Mouse (Mus musculus) hindbrain, embryonic 14.5 days (tissue): ENCODE results near the gene 9330182L06Rik. TPM values are rescaled to one million over a fixed set of nuclear protein-coding genes. Genes with fewer than 3 reads are reported as not detected.
A peak's percentile ranks its signal among the peaks of the same experiment; 100 is the strongest.

Experiments
- ATAC-seq: fragments of 200-750 bp; cut with Nextera tagmentation; 2 replicates; pipeline ENCODE4 v1.8.0; 2017; ENCODE audit warnings: moderate number of reproducible peaks, mild to moderate bottlenecking, moderate TSS enrichment, moderate library complexity; ENCODE audit not compliant: low FRiP score
- DNase-seq: peaks from one replicate; pipeline ENCODE4 v3.0.0-alpha.2; 2015; ENCODE audit warnings: low spot score
- H3K27ac ChIP-seq: fragments of 300-500 bp; sonication (generic); 2 replicates; pipeline ENCODE4 v1.5.1; 2014; ENCODE audit warnings: mild to moderate bottlenecking, moderate library complexity
- H3K27me3 ChIP-seq: fragments of 300-500 bp; sonication (generic); 2 replicates; pipeline ENCODE4 v1.6.1; 2014; ENCODE audit warnings: mild to moderate bottlenecking, low read length, mixed read lengths; ENCODE audit not compliant: control insufficient read depth, insufficient read depth
- H3K36me3 ChIP-seq: fragments of 300-500 bp; sonication (generic); replicated peaks from 2 replicates; pipeline ENCODE4 v1.6.1; 2014; ENCODE audit not compliant: control insufficient read depth, insufficient read depth
- H3K4me1 ChIP-seq: fragments of 300-500 bp; sonication (generic); replicated peaks from 2 replicates; pipeline ENCODE4 v1.6.1; 2014; ENCODE audit warnings: antibody characterized with exemption, low read length, mixed read lengths; ENCODE audit not compliant: control insufficient read depth, insufficient read depth
- H3K4me2 ChIP-seq: fragments of 300-500 bp; sonication (generic); replicated peaks from 2 replicates; pipeline ENCODE4 v1.6.1; 2014; ENCODE audit warnings: mild to moderate bottlenecking, moderate library complexity
- H3K4me3 ChIP-seq: fragments of 300-500 bp; sonication (generic); replicated peaks from 2 replicates; pipeline ENCODE4 v1.5.1; 2014; ENCODE audit warnings: mild to moderate bottlenecking, low read length
- H3K9ac ChIP-seq: fragments of 300-500 bp; sonication (generic); 2 replicates; pipeline ENCODE4 v1.6.1; 2014
- H3K9me3 ChIP-seq: fragments of 300-500 bp; sonication (generic); 2 replicates; pipeline ENCODE4 v1.6.1; 2016; ENCODE audit warnings: low read length; ENCODE audit not compliant: control insufficient read depth
- WGBS: fragments of 180-500 bp; shearing (Covaris S2); extraction: QIAGEN DNeasy Blood & Tissue Kit; methylation state at CpG from one replicate; pipeline ENCODE4 v1.1.7; 2014; 5-methylcytosine and 5-hydroxymethylcytosine counted together
- polyA plus RNA-seq: library from polyadenylated mRNA; unstranded; fragments of >200 nt; fragmentation: Nextera tagmentation; extraction: Ambion mirVana; gene quantifications from 2 replicates; pipeline ENCODE4 v1.2.1, GENCODE M21; 2014

Gene 9330182L06Rik
- polyA plus RNA-seq, 1 experiment from 2014 or later = 39.9 TPM

GRCm38 (mm10) chr5:9352646-9353045, 86.7 kb downstream of the 9330182L06Rik start:
- DNase-seq = no peak
- no peaks in the 10 kb centered on the region for H3K36me3 ChIP-seq
- no peak for ATAC-seq
- H3K4me3 ChIP-seq = no peak overlapping the region
- no peaks in the 10 kb centered on the region for H3K9me3 ChIP-seq
- H3K27me3 ChIP-seq = no peaks in the 10 kb centered on the region
- H3K4me1 ChIP-seq = no peaks in the 10 kb centered on the region
- no peak overlapping the region for H3K4me2 ChIP-seq
- no peak overlapping the region for H3K9ac ChIP-seq
- WGBS = 39% methylated on average over 1 of the region's 1 CpGs
- no peak overlapping the region for H3K27ac ChIP-seq

GRCm38 (mm10) chr5:9354257-9354656, 88.3 kb downstream of the 9330182L06Rik start:
- WGBS = 89% methylated on average over 1 of the region's 1 CpGs
- ATAC-seq = no peak

GRCm38 (mm10) chr5:9358076-9358475, 92.2 kb downstream of the 9330182L06Rik start:
- no peaks in the 10 kb centered on the region for H3K9me3 ChIP-seq
- H3K27ac ChIP-seq = peak overlapping the region; percentile 66
- no peak overlapping the region for H3K4me2 ChIP-seq
- no peaks in the 10 kb centered on the region for H3K36me3 ChIP-seq
- no peak overlapping the region for H3K4me3 ChIP-seq
- peaks cover 12% of the 10 kb centered on the region; the same call in 1 of the 2 replicates for H3K4me1 ChIP-seq
- H3K27me3 ChIP-seq = no peaks in the 10 kb centered on the region
- H3K9ac ChIP-seq = no peak overlapping the region
- ATAC-seq (peak; percentile 56; the same call in 1 of the 2 replicates), DNase-seq (peak; percentile 46)
- 16% methylated on average over 2 of the region's 2 CpGs for WGBS

More at GRCm38 (mm10) chr5:9354257-9354656, 88.3 kb downstream of the 9330182L06Rik start:
- Histone ChIP-seq H3K36me3 (no peaks in the 10 kb centered on the region), H3K4me1 (peaks cover 12% of the 10 kb centered on the region; the same call in 1 of the 2 replicates), H3K27ac (no peak overlapping the region), H3K27me3 (no peaks in the 10 kb centered on the region), H3K9ac (no peak overlapping the region), H3K4me2 (no peak overlapping the region), H3K4me3 (no peak overlapping the region), H3K9me3 (no peaks in the 10 kb centered on the region)
- no peak for DNase-seq

GRCm38 (mm10) chr5:9361982-9362661, 96.2 kb downstream of the 9330182L06Rik start:
- no peak overlapping the region for H3K9ac ChIP-seq
- no peak overlapping the region for H3K27ac ChIP-seq
- H3K9me3 ChIP-seq = no peaks in the 10 kb centered on the region
- peaks cover 19% of the 10 kb centered on the region; the same call in 1 of the 2 replicates for H3K4me1 ChIP-seq
- ATAC-seq (no peak), DNase-seq (no peak)
- 85% methylated on average over 7 of the region's 7 CpGs for WGBS
- no peak overlapping the region for H3K4me3 ChIP-seq
- H3K36me3 ChIP-seq = no peaks in the 10 kb centered on the region
- H3K4me2 ChIP-seq = no peak overlapping the region
- H3K27me3 ChIP-seq = no peaks in the 10 kb centered on the region

- Histone ChIP-seq H3K36me3 (no peaks in the 10 kb centered on the region), H3K27ac (no peak overlapping the region), H3K9ac (no peak overlapping the region), H3K4me2 (no peak overlapping the region), H3K27me3 (no peaks in the 10 kb centered on the region), H3K9me3 (no peaks in the 10 kb centered on the region), H3K4me3 (no peak overlapping the region), H3K4me1 (0 out of 2 replicates have a peak, but pooled peaks cover 6% of the 10 kb centered on the region)
- 50% methylated on average over 1 of the region's 1 CpGs for WGBS
- DNase-seq (no peak), ATAC-seq (no peak)
Measured at GRCm38 (mm10) chr5:9364937-9365336, 99.0 kb downstream of the 9330182L06Rik start.

GRCm38 (mm10) chr5:9367920-9368692, 102.2 kb downstream of the 9330182L06Rik start:
- 58% methylated on average over 11 of the region's 11 CpGs for WGBS
- H3K27ac ChIP-seq = no peak overlapping the region
- DNase-seq (no peak), ATAC-seq (no peak)
- no peak overlapping the region for H3K4me2 ChIP-seq
- H3K9me3 ChIP-seq = no peaks in the 10 kb centered on the region
- H3K36me3 ChIP-seq = no peaks in the 10 kb centered on the region
- H3K4me1 ChIP-seq = 0 out of 2 replicates have a peak, but pooled peaks cover 6% of the 10 kb centered on the region
- H3K4me3 ChIP-seq = no peak overlapping the region
- no peak overlapping the region for H3K9ac ChIP-seq
- no peaks in the 10 kb centered on the region for H3K27me3 ChIP-seq

- 92% methylated on average over 3 of the region's 3 CpGs for WGBS
- DNase-seq = no peak
Measured at GRCm38 (mm10) chr5:9371127-9371526, 105.2 kb downstream of the 9330182L06Rik start.

GRCm38 (mm10) chr5:9373341-9373740, 107.4 kb downstream of the 9330182L06Rik start:
- no peak for ATAC-seq
- no peaks in the 10 kb centered on the region for H3K4me1 ChIP-seq
- no peak overlapping the region for H3K4me2 ChIP-seq
- no peaks in the 10 kb centered on the region for H3K36me3 ChIP-seq
- WGBS = 89% methylated on average over 4 of the region's 4 CpGs
- H3K4me3 ChIP-seq = no peak overlapping the region
- H3K9me3 ChIP-seq = no peaks in the 10 kb centered on the region
- H3K27ac ChIP-seq = no peak overlapping the region
- DNase-seq = no peak
- H3K27me3 ChIP-seq = no peaks in the 10 kb centered on the region
- H3K9ac ChIP-seq = no peak overlapping the region

More at GRCm38 (mm10) chr5:9371127-9371526, 105.2 kb downstream of the 9330182L06Rik start:
- Histone ChIP-seq H3K4me1 (no peaks in the 10 kb centered on the region), H3K27me3 (no peaks in the 10 kb centered on the region), H3K9ac (no peak overlapping the region), H3K27ac (no peak overlapping the region), H3K4me3 (no peak overlapping the region), H3K4me2 (no peak overlapping the region), H3K9me3 (no peaks in the 10 kb centered on the region), H3K36me3 (no peaks in the 10 kb centered on the region)
- no peak for ATAC-seq

- Histone ChIP-seq H3K27ac (no peak overlapping the region), H3K27me3 (no peaks in the 10 kb centered on the region), H3K4me2 (no peak overlapping the region), H3K9me3 (no peaks in the 10 kb centered on the region), H3K4me3 (no peak overlapping the region), H3K4me1 (no peaks in the 10 kb centered on the region), H3K36me3 (no peaks in the 10 kb centered on the region), H3K9ac (no peak overlapping the region)
- WGBS = 81% methylated on average over 7 of the region's 7 CpGs
- ATAC-seq (no peak), DNase-seq (no peak)
Measured at GRCm38 (mm10) chr5:9389968-9390367, 124.0 kb downstream of the 9330182L06Rik start.
